Comparison of ENCODE assay signal across 12 mouse cellular contexts in the genomic region with DNA sequence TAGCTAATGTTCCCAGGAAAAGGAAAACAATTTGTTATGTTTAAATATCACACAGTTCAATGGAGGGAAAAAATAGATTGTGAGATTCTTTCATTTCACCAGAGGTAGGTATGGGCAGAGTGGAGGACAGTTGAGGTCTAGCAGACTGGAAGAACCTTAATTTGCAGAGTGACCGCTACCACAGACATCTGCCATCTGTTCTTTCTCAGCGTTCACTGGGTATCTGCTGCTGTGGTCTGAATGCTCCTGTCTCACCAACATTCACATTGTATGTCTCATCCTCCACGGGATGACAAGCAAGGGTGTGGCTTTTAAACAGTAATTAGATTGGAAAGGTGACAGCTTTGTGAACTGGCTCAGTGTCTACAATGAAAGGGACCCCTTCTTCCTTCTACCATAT.
"Had no signal": no experiment of that assay in that cellular context is flagged by ENCODE, and none has a peak within 500 bp of the region (broad histone marks: within the 10 kb centered on the region; RNA-seq: fewer than 3 reads in every experiment).

No protein-coding gene starts in this region.

- H3K36me3 ChIP-seq: liver, embryonic 13.5 days; midbrain, embryonic 12.5 days; midbrain, embryonic 15.5 days had no signal

- H3K9me3 ChIP-seq: liver, embryonic 13.5 days; midbrain, embryonic 12.5 days; midbrain, embryonic 15.5 days had no signal

- H3K4me2 ChIP-seq: liver, embryonic 13.5 days; midbrain, embryonic 12.5 days; midbrain, embryonic 15.5 days had no signal

- H3K9ac ChIP-seq: liver, embryonic 13.5 days; midbrain, embryonic 12.5 days; midbrain, embryonic 15.5 days had no signal

- H3K4me3 ChIP-seq: left cerebral cortex, adult 2 months; liver, embryonic 13.5 days; midbrain, embryonic 12.5 days; midbrain, embryonic 15.5 days had no signal

- H3K27ac ChIP-seq: left cerebral cortex, adult 2 months; liver, embryonic 13.5 days; macrophage; midbrain, embryonic 12.5 days; midbrain, embryonic 15.5 days had no signal

- H3K27me3 ChIP-seq: liver, embryonic 13.5 days; midbrain, embryonic 12.5 days; midbrain, embryonic 15.5 days had no signal

- H3K4me1 ChIP-seq: liver, embryonic 13.5 days; midbrain, embryonic 12.5 days; midbrain, embryonic 15.5 days had no signal

- ATAC-seq: midbrain, embryonic 15.5 days had no signal

- DNase-seq: kidney, adult 11 months; kidney, adult 8-10 months; kidney, postnatal 36 days; layer of hippocampus, postnatal 36 days; liver, embryonic 13.5 days; lung, adult 2 months; thymus, adult 18-20 months; thymus, postnatal 36 days had no signal
